Mouse (Mus musculus): Measurements from ENCODE around the gene Chrna1.

DNA sequence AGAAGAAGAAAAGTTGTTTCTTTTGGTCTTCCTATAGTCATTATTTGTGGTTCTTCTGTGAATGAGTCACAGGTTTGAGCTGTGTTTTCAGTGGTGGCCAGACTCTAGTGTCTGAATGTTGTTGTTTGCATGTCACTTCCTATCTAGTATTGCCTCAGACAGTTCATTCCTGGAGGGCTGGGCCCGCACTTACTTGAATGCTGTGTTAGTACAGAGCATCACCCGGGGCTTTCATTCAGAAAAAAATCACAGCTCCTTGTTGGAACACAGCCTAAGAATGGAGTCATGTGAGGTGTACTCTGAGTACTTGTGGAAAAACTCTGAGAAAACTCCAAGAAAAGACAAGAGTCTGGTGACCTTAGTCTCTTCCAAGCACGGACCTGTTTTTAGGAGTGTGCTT, 27.2 kb downstream of the Chrna1 start:
- TF ChIP-seq POLR2A (IDR thresholded peaks at IDR 0.05; ENCODE audit: low read depth, low read length) (no peak), CTCF (IDR thresholded peaks at IDR 0.05; ENCODE audit: borderline replicate concordance, insufficient read depth, low read length) (no peak)
